Mouse (Mus musculus) B cell, adult 2 months (primary cell): ENCODE data around the gene Akr1c19.

Source experiments
- DNase-seq, 2 experiments: peaks; one replicate each; pipeline ENCODE4 v3.0.0; 2022

Gene Akr1c19

GRCm38 (mm10) chr13:4270860-4271259 is 42.4 kb downstream of the Akr1c19 start:
- DNase-seq: no peak

GRCm38 (mm10) chr13:4277526-4277925 is 49.0 kb downstream of the Akr1c19 start:
- no peak for DNase-seq

DNA sequence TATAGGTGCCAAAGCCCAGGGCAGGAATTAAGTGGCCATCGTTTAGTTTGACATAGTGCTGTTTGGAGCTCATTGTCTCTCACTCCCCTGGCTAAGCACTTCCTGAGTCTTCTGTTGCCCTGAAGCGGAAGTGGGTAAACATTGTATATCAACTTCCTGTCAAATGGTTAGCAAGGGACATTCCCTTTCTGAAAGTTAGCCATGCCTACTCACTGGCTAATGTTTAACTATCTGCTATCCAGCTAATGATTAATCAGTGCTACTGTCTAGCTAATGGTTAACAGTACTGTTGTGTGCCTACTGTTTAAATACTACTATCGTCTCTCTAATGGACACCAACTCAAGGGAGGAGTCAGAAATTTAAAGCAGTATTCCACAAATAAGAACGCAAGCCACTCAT is 50.8 kb downstream of the Akr1c19 start, which contains the start of gene Akr1c12:
Gene Akr1c12, minus strand, starts transcription at position 150 of the 400 bp plus-strand sequence.
- no peak for DNase-seq

DNA sequence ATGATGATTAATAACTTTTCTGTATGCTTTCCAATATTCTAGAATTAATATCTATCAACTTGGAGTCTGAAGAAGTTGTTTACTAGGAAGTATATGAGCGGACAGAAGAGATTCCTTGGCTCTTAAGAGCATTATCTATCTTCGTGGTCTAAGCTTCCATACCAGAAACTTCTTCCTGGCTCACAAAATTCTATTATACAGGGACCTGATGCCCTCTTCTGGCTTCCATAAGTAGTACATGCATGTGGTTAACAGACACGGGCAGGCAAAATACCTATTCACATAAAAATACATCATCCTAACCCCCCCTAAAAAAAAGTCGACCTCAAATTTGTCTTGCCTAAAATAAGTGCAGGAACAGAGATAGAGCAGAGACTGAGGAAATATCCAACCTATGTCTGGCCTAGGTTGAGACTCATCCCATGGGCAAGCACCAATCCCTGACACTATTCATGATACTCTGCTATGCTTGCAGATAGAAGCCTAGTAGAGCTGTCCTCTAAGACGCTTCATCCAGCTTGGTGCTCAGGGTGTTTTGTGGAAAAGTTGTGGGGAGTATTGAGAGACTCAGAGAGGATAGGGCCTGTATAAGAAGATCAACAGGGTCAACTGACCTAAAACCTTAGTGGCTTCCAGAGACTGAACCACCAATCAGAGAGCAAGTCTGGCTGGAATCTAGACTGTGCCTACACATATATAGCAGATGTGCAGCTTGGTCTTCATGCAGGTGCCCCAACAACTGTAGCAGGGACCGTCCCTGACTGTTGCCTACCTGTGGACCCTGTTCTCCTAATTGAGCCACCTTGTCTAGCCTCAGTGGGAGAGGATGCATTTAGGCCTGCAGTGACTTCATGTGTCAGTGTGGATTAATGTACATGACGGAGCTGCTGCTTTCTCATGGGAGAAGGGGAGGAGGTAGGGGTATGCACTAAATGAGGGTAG is 53.2 kb downstream of the Akr1c19 start:
- no peak for DNase-seq

- DNase-seq: no peak
Measured at GRCm38 (mm10) chr13:4296991-4297390, 68.5 kb downstream of the Akr1c19 start.
